Mouse (Mus musculus) ovary, adult 18-20 months (tissue): ENCODE data around the gene Tor4a.
A peak's percentile ranks its signal among the peaks of the same experiment; 100 is the strongest.

ENCODE experiments used
- DNase-seq: peaks from one replicate; pipeline ENCODE4 v3.0.0; 2022; ENCODE audit warnings: low spot score, mixed read lengths

The Tor4a gene

GRCm38 (mm10) chr2:25170326-25171100, 26.2 kb downstream of the Tor4a start:
- DNase-seq = no peak

- DNase-seq = no peak
Observed at GRCm38 (mm10) chr2:25169778-25170177, 26.9 kb downstream of the Tor4a start.

GRCm38 (mm10) chr2:25168665-25168978, 28.1 kb downstream of the Tor4a start:
- DNase-seq = no peak

GRCm38 (mm10) chr2:25167919-25168664, 28.6 kb downstream of the Tor4a start:
- DNase-seq = peak; percentile 35

- DNase-seq = no peak
Observed at GRCm38 (mm10) chr2:25167481-25167880, 29.2 kb downstream of the Tor4a start.

GRCm38 (mm10) chr2:25157655-25158054, 39.0 kb downstream of the Tor4a start:
- DNase-seq = no peak

- no peak for DNase-seq
Observed at GRCm38 (mm10) chr2:25156990-25157389, 39.7 kb downstream of the Tor4a start.

- no peak for DNase-seq
Observed at GRCm38 (mm10) chr2:25156177-25156576, 40.5 kb downstream of the Tor4a start.

- DNase-seq = no peak
Observed at GRCm38 (mm10) chr2:25151280-25151956, 45.3 kb downstream of the Tor4a start.

GRCm38 (mm10) chr2:25149643-25150042, 47.0 kb downstream of the Tor4a start:
- no peak for DNase-seq

- DNase-seq = no peak
Observed at GRCm38 (mm10) chr2:25147892-25148291, 48.8 kb downstream of the Tor4a start.

GRCm38 (mm10) chr2:25147398-25147797, 49.3 kb downstream of the Tor4a start:
- DNase-seq = no peak

GRCm38 (mm10) chr2:25145346-25145745, 51.3 kb downstream of the Tor4a start:
- DNase-seq = peak; percentile 30
